Mouse (Mus musculus): ENCODE data around the gene Tns3. TPM values are rescaled to one million over a fixed set of nuclear protein-coding genes. Genes with fewer than 3 reads are reported as not detected.
A peak's percentile ranks its signal among the peaks of the same experiment; 100 is the strongest.

The Tns3 gene
- total RNA-seq, 2 experiments from 2014 or later: 19.5 to 21.4 TPM

DNA sequence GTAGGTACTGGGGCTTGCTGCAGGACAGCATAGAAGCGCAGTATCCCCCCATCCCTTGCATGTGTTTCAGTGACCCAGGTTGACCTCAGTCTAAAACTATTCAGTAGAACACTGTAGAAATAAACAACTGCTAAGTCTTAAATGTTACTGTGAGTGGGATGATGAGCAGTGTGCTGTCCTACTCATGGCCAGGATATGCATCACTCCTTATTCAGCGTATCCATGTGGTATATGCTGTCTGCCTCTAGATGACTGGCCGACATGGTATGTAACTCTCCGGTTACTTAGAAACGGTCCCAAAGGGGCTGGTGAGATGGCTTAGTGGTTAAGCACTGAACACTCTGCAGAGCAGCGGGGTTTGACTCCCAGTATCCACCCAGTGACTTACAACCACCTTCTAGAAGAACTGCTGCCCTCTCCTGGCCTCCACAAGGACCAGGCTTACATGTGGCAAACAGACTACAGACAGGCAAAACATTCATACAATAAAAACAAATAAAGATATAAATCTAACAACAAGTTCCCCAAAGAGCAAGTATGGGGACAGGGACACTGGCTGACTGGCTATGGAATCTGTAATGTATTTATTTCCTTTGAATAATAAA lies 212.6 kb downstream of the Tns3 start:
- no peak for DNase-seq
- intact Hi-C loops (cut with DNase I): no loop called here

DNA sequence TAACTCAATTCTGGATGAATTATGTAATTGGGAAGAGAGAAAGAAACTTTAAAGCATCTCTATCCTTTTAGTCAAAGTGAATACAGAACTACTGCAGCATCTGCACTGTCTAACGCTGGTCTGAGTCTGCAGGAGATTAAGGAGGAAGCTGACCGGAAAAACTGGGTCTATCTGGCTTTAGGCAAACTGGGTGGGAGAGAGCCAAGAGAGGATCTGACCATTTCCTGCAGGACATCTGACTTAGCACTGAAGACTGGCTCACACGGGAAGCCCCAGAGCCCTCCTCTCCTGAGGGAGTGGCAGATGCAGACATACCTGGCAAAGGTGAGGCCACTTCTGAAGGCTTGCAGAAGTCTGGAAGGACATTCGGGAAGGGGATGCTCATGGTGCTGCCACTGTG lies 213.8 kb downstream of the Tns3 start:
- DNase-seq: no peak
- intact Hi-C loops (cut with DNase I): no loop called here

DNA sequence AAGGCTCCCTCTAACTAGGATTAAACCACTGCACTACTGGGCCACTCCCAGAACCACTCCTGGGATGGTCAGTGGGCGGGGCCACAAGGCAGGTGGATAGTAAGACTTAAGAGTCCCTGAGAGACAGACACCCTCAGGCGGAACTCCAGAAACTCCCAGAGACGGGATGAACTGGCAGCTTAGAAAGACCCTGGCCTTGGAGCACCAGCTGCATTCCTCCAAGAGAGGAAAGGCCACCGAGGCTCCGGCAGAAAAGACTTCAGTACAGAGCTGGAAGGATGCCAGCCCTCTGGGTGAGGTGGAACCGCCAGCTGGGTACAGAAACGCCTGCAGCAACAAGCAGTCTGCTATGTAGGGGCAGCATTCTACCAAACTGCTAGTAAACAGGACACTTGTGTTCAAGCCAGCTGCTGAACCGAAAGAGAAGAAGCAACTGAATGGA lies 218.4 kb downstream of the Tns3 start:
- peak; percentile 90 for DNase-seq
- intact Hi-C loops (cut with DNase I): no loop called here

DNA sequence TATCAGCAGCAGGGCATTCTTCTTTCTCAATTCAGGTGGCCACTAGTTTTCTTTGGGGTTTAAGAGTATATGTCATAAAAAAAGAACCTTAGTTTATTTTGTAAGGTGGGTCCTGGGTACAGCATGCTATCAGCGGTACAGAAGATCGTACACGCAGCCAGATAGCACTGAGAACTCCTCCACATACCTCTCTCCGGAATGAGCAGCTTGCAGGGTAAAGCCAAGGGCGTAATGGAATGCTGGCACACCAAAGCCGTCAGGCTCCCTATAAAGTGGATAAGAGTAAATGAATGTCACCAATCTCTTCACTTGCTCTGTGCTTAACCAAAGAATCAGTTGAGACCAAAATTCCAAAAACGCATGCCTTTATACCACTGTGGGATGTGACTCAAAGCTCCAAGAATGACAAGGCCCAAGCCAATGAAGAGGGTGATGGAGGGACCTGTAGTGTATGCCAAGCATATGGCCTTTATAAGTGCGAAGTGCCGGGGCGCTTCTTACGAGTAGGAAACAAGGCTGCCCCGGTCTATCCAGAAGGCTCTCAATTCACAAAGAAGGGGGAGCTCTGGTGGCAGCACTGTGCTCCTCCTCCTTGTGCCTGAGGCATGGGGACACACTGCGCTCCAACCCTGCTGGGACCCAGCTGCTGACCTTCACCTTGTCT lies 219.4 kb downstream of the Tns3 start:
- no peak for DNase-seq
- intact Hi-C loops (cut with DNase I): no loop called here

DNA sequence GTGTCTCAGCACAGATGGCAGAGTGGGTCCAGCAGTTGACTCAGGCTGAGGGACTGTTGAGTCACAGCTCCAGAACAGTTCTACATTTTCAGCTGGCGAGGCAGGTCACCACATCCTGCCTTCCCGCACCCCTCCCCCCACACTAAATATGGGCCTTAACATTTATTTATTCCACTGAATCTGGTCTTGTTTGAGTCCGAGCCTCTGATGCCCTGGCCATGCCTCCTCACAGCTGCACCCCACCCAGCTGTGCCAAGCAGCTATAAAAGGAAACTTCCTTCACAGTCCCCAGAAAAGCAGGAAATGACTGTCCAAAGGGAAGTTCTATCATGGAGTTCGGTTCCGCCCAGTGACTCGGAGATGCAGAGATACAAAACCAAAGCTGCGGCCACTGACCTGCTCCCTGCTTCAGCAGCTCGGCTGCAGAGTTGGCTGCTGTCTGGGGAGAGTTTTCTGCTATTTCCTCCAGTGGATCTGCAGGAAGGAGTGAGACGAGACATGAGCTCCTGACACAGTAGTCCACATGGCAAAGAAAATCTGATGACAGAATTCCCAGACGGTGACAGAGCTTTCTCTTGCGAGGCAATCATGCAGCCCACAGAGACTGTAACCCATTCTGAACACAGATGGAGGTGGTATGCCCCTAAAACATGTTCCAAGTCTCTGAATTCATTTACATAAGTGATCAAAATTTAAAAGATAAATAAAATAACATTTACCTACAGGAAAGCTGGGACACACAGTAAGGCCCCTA lies 220.6 kb downstream of the Tns3 start:
- no peak for DNase-seq

DNA sequence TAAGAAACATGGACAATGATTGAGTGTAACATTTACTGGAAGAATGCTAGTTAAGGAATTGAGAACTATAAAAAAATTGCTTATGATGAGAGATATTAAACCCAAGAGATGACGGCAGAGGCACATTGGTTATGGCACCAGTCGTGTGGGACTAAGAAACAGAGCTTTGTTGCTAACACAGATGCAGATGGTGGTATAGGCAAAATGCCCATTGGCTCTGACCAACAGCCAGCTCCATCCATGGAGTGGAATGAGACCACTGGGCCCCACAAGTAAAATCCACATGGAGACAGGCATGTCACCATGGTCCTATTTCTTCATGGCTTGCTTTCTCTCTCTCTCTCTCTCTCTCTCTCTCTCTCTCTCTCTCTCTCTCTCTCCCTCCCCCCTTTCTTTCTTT lies 223.6 kb downstream of the Tns3 start:
- DNase-seq: peak; percentile 64
- intact Hi-C loops (cut with DNase I): no loop called here

More for the DNA sequence above, 220.6 kb downstream of the Tns3 start:
- intact Hi-C loops (cut with DNase I): no loop called here

DNA sequence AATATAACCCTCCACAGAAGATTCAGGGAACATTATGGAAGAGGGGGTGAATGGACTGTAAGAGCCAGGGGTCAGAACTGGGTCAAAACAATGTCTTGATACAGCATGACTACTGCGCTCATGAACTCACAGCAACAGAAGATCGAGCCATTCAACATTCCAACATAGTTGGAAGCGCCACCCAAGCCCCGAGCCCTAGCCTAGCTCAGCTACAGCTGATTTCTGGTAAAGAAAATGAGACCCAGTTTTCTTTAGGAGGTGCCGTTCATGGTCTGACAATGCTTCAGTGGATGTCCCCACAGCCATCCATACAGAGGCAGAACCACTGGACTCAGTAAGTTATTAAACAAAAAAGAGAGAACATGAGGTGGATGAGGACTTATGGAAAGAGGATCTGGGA lies 224.1 kb downstream of the Tns3 start:
- intact Hi-C loops (cut with DNase I): no loop called here

DNA sequence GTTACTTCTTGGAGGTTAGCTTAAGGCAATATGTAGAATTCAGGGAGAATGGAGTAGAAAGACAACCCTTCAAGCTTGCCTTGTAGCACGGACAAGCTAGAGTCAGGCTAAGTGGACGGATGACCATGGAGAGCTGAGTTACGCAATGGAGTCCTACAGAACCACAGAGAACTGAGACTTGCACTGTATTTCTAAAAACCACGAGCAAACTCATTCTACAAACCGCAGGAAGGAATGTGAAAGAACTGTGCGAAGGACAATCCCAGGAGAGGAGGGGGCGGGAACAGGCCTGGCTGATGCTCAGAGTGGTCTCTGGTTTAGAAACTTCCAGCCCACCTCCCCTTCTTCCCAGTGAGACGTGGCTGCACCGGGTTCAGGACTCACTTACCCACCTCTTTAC lies 225.3 kb downstream of the Tns3 start:
- intact Hi-C loops (cut with DNase I): no loop called here
- no peak for DNase-seq

More for the DNA sequence above, 224.1 kb downstream of the Tns3 start:
- DNase-seq: no peak

DNA sequence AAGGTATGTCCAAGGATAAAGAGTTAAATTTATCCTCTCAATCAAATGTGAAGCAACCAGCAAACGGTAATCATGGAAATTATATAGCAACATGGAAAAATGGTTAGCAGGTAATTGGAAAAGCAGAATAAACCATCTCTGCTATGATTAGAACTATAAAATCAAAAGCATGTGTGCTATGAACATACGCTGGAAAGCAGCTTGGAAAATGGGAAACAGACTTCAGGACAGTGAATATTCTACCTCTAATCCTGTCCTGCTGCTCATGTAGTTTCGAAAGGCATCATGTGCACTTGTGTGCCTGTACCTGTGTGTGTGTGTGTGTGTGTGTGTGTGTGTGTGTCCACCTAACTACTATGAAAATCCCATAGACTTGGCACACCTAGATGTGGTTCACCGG lies 226.1 kb downstream of the Tns3 start:
- intact Hi-C loops (cut with DNase I): no loop called here
- no peak for DNase-seq

DNA sequence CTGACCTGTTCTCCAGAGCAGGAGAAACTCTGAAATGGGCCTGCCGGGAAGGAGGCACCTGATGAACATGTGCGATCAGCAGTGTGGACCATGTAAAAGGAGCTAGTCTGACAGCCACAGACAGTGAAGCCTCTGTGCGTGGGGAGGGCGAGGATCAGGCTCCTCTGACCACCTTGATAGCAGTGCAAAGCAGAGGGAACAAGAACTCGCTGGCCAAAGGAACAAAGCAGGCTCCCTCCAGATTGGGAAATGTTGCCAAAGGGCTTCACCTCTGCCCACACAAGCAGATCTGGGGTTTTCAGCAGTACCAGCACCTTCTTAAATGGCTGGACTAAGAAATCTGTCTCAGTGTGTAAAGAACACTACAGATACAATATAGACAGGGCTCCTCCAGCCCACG lies 229.2 kb downstream of the Tns3 start:
- intact Hi-C loops (cut with DNase I): no loop called here
- DNase-seq: no peak

DNA sequence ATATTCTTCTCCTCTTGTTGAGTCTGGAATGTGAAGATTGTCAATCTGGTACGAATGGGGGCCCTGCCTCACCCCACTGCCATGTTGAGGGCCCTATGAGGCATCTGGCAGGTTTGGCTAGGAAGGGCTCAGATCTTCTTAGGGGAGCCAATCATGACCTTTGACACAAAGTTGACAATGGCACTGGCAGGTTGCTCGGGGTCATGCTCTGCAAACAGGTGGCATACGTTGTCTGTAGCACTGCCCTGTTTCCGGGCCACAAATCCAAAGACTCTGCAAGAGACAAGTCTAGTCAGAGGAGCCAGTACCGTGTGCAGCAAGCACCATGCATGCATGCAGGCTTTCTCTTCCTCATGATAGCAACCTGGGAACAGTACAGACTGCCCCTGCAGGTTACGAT lies 230.0 kb downstream of the Tns3 start:
- DNase-seq: no peak
- intact Hi-C loops (cut with DNase I): no loop called here

DNA sequence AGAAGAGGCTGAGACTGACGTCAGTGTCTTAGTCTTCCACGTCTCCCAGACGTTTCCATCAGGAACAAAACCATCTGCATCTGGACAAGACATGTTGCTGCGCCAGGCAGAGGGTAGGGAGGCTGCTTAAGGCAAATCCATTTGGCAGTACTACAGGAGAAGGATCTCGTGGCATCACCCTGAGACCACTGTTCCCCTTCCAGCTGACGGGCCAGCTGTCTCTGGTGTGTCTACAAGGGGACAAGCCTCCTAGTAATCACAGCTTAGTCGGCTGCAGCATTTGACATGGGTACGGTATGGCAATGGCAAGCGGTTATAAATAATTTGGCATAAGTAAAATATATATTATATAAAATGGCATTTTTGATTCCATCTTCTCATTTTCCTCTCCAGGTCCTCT lies 230.9 kb downstream of the Tns3 start:
- intact Hi-C loops (cut with DNase I): no loop called here
- DNase-seq: no peak

DNA sequence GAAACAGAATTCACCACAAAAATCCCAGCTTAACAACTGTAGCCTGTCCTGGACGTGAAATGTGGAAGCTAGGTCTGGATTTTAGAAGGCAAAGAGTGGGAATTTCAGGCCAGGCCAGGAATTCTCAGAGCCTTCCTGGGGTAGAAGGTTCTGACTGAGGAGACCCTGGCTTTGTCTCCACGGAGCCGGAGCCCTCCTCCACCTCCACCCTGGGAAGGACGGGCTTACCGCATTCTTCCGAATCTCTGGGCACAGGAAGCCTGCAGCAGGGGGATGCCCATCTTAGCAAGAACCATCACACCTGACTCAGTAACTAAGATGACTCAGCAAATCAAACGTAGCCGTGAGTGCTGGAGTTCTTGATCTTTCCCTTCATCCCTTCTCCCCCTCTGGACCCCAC lies 231.4 kb downstream of the Tns3 start:
- DNase-seq: no peak
- intact Hi-C loops (cut with DNase I): no loop called here

DNA sequence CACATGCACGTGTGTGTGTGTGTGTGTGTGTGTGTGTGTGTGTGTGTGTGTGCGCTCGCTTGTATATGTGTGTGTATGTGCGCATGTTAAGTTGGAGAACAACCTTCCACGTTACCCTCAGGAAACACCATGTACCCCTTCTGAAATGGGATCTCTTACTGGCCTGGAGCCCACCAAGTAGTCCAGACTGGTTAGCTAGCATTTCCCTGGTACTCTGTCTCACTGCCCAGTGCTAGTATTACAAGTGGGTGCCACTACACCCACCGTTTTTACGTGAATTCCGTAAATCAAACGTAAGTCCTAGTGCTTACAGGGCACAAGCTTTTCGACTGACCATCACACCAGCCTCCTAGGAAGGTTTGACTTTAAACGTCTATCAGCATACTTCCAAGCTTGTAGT lies 236.7 kb downstream of the Tns3 start:
- no peak for DNase-seq
- intact Hi-C loops (cut with DNase I): loop anchor here (5.0 kb wide), 2 partner anchors 95 to 525 kb away; no protein-coding TSS in a partner anchor

DNA sequence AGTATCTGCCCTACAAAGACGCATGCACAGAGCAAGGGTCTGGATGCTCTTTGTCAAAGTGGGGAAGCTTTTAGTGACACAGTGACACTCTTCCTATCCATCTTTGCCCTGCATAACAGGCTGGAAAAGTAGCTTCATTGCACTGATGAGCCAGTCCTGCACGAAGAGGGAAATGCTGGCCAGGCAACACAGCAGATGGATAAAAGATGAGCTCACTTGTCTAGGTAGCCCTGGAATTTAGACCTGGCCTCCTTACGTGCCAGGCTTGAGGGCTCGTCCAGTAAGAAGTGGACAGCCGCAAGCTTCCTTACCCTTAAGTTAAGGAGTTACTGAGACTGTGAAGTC lies 239.1 kb downstream of the Tns3 start:
- intact Hi-C loops (cut with DNase I): loop anchor here (5.0 kb wide), 2 partner anchors 97 to 527 kb away; no protein-coding TSS in a partner anchor
- no peak for DNase-seq

DNA sequence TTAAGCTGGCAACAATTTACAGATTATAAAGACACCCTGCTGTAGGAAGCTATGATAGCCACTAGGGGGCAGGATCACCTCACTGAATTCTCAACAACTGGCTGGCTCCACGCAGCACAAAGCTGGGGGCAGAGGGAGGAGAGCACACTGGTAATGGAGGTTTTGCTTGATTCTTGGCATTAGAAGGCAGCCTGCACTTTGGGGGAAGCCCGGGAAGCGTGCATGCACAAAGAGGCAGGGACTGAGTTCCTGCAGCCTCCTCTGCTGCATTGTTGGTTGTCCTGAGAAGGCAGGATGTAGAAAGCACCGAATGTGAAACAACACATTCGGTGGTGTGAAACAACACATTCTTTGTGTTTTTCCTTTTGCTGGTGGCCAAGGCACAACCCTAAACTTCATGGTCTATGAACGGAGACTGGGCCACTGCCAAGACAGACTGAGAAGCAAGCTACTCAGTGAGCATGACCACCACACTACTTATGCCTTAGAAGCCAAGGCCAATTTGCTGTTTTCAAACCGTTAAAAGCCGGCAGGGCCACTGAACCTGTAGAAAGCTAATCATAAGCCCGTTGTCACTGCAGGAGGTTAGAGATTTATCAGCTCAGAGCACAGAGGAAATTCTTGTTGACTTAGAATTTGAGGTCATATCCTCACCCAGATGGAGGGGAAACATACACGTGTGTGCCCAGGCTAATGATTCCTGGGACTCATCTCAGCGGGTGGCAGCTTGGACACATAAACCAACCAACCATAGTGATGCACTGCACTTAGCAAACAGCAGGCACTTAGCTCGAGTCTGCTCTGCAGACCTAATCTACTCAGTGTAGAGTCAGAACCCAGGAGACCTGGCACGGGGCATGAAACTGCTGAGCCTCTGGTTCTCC lies 239.8 kb downstream of the Tns3 start:
- intact Hi-C loops (cut with DNase I): loop anchor here (5.0 kb wide), 3 partner anchors 98 to 708 kb away; no protein-coding TSS in a partner anchor

DNA sequence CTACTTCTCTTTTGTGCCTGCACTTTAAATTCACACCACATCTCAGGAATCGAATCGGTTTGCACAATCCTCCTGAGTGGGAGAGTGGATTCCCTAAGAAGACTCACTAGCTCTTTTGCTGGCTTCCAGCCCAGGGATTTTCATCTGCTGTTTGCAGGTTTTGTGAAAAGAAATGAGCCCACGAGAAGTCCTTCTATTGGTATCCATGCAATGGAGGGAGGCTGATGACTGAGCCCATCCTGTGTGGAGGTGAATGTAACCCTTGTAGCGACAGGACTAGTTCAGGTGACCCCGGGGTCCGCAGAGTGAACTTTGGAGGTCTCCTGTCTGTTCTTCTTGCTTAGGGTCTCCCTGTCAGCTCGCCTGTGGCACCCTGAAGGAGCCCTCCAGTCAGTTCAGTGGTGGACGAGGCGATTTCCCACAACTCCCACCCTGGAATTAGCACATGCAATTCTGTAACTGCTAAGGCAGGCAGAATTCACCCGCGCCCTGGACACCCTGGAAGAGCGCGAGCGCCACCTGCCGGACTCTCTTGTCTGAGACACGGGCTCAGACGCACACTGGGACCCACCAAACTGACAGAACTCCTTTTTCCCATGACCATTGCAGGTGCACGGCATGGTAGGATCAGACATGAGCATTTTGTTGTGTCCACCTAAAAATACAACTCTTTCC lies 259.0 kb downstream of the Tns3 start:
- peak; percentile 83 for DNase-seq
- intact Hi-C loops (cut with DNase I): loop anchor here (5.0 kb wide), 1 partner anchor 1193 kb away; the partner anchor contains the start of gene Igfbp3

More for the DNA sequence above, 239.8 kb downstream of the Tns3 start:
- peak; percentile 83 for DNase-seq

DNA sequence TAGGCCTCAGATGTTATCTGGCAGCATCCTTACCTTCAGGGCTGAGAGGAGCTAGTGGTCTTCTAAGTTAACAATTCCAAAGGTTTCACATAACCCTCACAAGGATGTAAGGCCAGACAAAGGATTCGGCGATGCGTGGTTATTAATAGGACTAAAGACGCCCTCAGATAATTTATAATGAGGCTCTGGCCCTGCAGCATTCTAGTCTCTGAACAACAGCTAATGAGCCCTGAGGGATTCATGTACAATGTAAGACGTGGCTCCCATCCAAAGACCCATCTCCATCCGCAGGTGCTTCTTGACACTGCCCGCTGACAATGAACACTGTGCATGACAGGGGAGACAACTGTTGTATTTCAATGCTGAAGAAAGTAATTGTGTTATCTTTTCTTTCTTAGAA lies 263.0 kb downstream of the Tns3 start:
- DNase-seq: no peak
- intact Hi-C loops (cut with DNase I): no loop called here

DNA sequence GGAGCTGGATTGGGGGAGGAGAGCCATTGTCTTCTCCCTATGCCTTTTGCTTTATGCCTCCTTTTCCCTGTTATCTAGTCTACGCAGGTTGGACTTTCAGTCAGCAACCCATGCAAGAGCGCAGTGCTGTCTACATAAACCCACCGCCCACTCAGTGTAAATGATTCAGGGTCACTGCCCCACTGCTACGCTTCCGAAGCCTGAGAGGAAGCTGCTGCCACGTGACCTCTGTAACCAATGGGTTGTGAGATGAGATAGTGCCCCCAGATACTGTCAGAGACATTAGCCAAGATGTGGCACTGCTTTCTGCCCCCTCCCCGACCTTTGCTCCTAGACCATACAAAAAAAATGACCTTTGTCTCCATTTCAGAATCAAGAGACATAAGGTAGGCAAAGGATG lies 268.0 kb downstream of the Tns3 start:
- no peak for DNase-seq
- intact Hi-C loops (cut with DNase I): no loop called here

DNA sequence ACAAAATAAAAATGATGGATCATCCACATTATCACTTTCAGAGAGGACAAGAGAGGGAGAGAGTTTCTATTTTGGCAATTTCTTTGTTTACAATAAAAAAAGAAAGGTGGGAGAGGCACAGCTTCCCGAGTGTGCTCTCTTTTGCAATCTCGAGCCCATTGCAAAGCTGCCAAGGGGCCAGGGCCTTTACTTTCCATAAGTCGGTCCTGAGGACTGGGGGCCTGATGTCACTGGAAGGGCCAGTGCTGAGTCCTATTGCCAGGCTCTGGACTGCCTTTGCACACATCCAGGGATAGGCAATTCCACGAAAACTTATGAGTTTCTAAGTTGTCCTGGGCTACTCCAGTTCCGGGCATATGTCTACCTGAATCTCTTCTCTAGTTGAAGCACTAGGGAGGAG lies 272.8 kb downstream of the Tns3 start:
- no peak for DNase-seq
- intact Hi-C loops (cut with DNase I): no loop called here

Data from left cerebral cortex, postnatal 4 days (tissue).